Mouse (Mus musculus) heart, embryonic 16.5 days (tissue): ENCODE measurements at regions not wholly inside any gene's neighbourhood (a gene's known extent, or its start where the extent isn't known, plus 50 kb on each side); places are given as distances from the start of the nearest gene placed in this dataset.

Experiments used
- ATAC-seq: fragments of 200-750 bp; cut with Nextera tagmentation; replicated peaks from 2 replicates; pipeline ENCODE4 v1.8.0; 2017; ENCODE audit warnings: moderate number of reproducible peaks; ENCODE audit not compliant: insufficient read depth, low FRiP score; ENCODE audit errors: extremely low read depth
- H3K27ac ChIP-seq: fragments of 300-500 bp; sonication (generic); 2 replicates; pipeline ENCODE4 v1.5.1; 2014; ENCODE audit warnings: mild to moderate bottlenecking, low read length, control low read depth, moderate library complexity
- H3K27me3 ChIP-seq: fragments of 300-500 bp; sonication (generic); 2 replicates; pipeline ENCODE4 v1.6.1; 2014; ENCODE audit warnings: low read length, mixed read lengths; ENCODE audit not compliant: control insufficient read depth, insufficient read depth
- H3K36me3 ChIP-seq: fragments of 300-500 bp; sonication (generic); 2 replicates; pipeline ENCODE4 v1.6.1; 2014; ENCODE audit not compliant: control insufficient read depth, insufficient read depth
- H3K4me1 ChIP-seq: fragments of 300-500 bp; sonication (generic); 2 replicates; pipeline ENCODE4 v1.6.1; 2014; ENCODE audit warnings: low read length, mixed read lengths; ENCODE audit not compliant: control insufficient read depth, insufficient read depth
- H3K4me2 ChIP-seq: fragments of 300-500 bp; sonication (generic); 2 replicates; pipeline ENCODE4 v1.6.1; 2014; ENCODE audit warnings: low read depth, mild to moderate bottlenecking, control low read depth, low read length
- H3K4me3 ChIP-seq: fragments of 300-500 bp; sonication (generic); 2 replicates; pipeline ENCODE4 v1.5.1; 2014; ENCODE audit warnings: mild to moderate bottlenecking, control low read depth, low read length
- H3K9ac ChIP-seq: fragments of 300-500 bp; sonication (generic); 2 replicates; pipeline ENCODE4 v1.6.1; 2014; ENCODE audit warnings: low read length, control low read depth
- H3K9me3 ChIP-seq: fragments of 300-500 bp; sonication (generic); replicated peaks from 2 replicates; pipeline ENCODE4 v1.6.1; 2016; ENCODE audit warnings: low read length; ENCODE audit not compliant: control insufficient read depth
- WGBS: fragments of 180-500 bp; shearing (Covaris S2); extraction: QIAGEN DNeasy Blood & Tissue Kit; methylation state at CpG from one replicate; pipeline ENCODE4 v1.1.7; 2014; 5-methylcytosine and 5-hydroxymethylcytosine counted together

DNA sequence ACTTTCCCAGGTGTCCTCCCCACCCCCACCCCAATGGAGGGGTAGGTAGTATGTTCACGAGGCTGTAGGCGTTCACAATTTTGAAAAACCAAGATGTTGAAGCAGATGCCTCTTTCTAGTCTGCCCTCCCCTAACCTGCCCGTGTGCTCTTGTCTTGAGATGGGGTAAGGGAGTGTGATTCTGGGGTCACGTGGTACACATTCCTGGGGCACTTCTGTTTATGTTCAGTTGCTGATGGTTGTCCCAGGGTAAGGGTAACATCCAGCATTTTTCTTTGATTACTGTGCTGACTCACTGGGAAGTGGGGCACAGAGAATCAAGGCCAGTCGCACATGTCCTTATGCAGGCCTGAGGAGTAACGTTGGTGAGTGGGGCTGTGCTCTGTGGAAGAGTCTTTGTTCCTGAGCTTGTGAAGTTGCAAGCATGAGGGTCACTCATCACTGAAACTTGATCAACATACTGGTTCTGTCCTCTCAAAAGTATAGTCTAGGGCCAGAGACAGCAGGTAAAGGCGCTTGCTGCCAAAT, 110.3 kb downstream of the Evx1 start:
- WGBS, result 75% methylated on average over 7 of the region's 7 CpGs
- Histone ChIP-seq H3K9ac (no peak overlapping the region), H3K27ac (no peak overlapping the region), H3K27me3 (no peaks in the 10 kb centered on the region), H3K4me3 (no peak overlapping the region), H3K9me3 (no peaks in the 10 kb centered on the region), H3K4me1 (peaks cover 5% of the 10 kb centered on the region; the same call in 1 of the 2 replicates), H3K36me3 (no peaks in the 10 kb centered on the region), H3K4me2 (no peak overlapping the region)
- no peak for ATAC-seq

DNA sequence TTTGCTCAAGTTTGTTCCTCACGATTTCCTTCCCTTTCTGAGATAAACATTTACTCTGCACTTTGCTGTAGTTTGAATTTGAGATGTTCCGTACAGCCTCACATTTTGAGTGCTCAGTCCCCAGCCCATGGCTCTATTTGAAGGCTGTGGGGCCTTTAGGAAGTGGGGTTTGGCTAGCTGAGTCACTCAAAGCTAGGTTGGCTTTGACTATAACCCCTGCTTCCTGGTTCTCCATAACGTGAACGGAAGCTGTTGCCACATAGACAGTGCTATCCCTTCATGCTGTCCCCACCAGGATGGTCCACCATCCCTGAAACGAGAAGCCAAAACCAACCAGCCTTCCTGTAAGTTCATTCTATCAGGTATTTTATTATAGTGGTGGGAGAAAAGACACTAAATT, 111.1 kb downstream of the Evx1 start:
- no peak overlapping the region for H3K27ac ChIP-seq

DNA sequence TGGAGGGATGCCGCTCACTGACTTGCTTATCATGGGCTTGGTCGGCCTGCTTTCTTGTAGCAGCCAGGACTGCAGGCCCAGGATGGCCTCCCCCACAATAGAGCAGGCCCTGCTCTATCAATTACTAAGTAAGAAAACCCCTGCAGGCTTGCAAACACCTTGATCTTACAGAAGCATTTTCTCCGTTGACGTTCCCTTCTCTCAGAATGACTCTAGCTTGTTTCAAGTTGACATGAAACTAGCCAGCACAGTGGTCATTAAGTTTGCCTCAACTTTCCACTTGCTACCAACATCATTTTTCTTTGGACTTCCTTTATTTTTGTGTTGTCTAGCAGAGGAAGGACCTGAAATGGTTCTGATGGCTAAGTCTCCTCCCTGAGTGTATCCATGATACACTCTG, 111.8 kb downstream of the Evx1 start:
- no peaks in the 10 kb centered on the region for H3K27me3 ChIP-seq
- no peaks in the 10 kb centered on the region for H3K36me3 ChIP-seq
- no peak overlapping the region for H3K9ac ChIP-seq
- no peak overlapping the region for H3K4me2 ChIP-seq
- H3K27ac ChIP-seq, result no peak overlapping the region
- 85% methylated on average over 4 of the region's 4 CpGs for WGBS
- H3K9me3 ChIP-seq, result no peaks in the 10 kb centered on the region
- H3K4me1 ChIP-seq, result 0 out of 2 replicates have a peak, but pooled peaks cover 6% of the 10 kb centered on the region
- no peak overlapping the region for H3K4me3 ChIP-seq
- no peak for ATAC-seq

More for the DNA sequence above, 111.1 kb downstream of the Evx1 start:
- H3K4me2 ChIP-seq, result no peak overlapping the region
- H3K9ac ChIP-seq, result no peak overlapping the region
- no peaks in the 10 kb centered on the region for H3K27me3 ChIP-seq
- no peaks in the 10 kb centered on the region for H3K36me3 ChIP-seq
- 68% methylated on average over 5 of the region's 5 CpGs for WGBS
- ATAC-seq, result no peak
- H3K9me3 ChIP-seq, result no peaks in the 10 kb centered on the region
- no peak overlapping the region for H3K4me3 ChIP-seq
- H3K4me1 ChIP-seq, result 0 out of 2 replicates have a peak, but pooled peaks cover 6% of the 10 kb centered on the region

DNA sequence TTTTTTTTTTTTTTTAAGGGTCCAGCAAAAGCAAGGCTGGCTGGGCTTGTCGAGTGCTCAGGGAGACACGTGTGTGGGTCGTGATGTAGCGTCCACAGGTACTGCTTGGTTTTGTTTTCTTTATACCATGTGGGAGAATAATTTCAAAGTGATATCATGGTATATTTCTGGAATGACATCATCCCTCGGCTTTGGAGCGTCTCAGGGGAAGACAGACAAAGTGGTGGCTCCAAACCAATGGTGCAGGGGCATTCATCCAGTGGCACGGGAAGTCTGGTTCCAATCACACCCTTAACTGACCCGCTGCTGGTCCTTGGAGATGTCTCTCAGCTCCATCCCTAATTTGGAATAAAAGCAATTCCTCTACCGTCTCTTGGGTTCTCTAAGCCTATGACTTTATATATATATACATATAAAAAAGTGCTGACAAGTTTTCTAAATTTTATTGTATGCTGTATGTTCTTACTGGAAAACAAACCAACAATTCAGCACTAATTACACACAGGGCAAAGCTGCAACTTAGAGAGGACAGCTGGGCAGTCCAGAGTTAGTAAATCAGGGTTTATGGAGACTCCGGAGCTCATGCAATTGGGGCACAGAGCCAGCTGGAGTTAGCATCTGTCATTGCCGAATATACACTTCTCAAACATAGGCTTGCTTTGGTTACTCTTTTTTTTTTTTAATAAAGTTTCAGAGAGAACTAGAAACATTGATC, 115.3 kb downstream of the Evx1 start:
- 27% methylated on average over 11 of the region's 11 CpGs for WGBS
- H3K27ac ChIP-seq, result no peak overlapping the region
- no peak; the same call in 1 of the 2 replicates for ATAC-seq

DNA sequence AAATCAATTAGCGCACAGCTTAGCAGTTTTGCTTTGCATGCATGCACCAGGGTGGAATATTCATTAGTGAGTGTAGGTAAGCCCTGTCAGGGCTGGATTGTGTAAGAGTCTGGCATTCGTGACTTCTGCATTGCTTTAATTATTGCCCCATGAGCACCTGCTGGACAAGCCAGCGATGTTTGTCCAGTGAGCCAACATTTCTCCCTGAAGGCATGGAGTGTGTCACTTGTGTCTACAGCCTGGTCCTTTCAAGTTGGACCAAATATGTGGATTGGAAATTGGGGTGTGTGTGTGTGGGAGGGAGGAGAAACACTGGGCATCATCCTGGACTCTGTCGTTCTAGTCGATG, 115.9 kb downstream of the Evx1 start:
- H3K9me3 ChIP-seq, result no peaks in the 10 kb centered on the region
- 74% methylated on average over 5 of the region's 5 CpGs for WGBS
- no peak for ATAC-seq
- H3K27me3 ChIP-seq, result no peaks in the 10 kb centered on the region
- H3K4me3 ChIP-seq, result no peak overlapping the region
- no peaks in the 10 kb centered on the region for H3K36me3 ChIP-seq
- H3K4me1 ChIP-seq, result 0 out of 2 replicates have a peak, but pooled peaks cover 9% of the 10 kb centered on the region
- H3K4me2 ChIP-seq, result no peak overlapping the region
- H3K9ac ChIP-seq, result no peak overlapping the region
- no peak overlapping the region for H3K27ac ChIP-seq

More for the DNA sequence above, 115.3 kb downstream of the Evx1 start:
- H3K4me2 ChIP-seq, result peak overlapping the region; percentile 28; the same call in 1 of the 2 replicates
- no peaks in the 10 kb centered on the region for H3K27me3 ChIP-seq
- H3K4me1 ChIP-seq, result 0 out of 2 replicates have a peak, but pooled peaks cover 6% of the 10 kb centered on the region
- no peaks in the 10 kb centered on the region for H3K9me3 ChIP-seq
- H3K4me3 ChIP-seq, result no peak overlapping the region
- H3K9ac ChIP-seq, result no peak overlapping the region
- no peaks in the 10 kb centered on the region for H3K36me3 ChIP-seq

DNA sequence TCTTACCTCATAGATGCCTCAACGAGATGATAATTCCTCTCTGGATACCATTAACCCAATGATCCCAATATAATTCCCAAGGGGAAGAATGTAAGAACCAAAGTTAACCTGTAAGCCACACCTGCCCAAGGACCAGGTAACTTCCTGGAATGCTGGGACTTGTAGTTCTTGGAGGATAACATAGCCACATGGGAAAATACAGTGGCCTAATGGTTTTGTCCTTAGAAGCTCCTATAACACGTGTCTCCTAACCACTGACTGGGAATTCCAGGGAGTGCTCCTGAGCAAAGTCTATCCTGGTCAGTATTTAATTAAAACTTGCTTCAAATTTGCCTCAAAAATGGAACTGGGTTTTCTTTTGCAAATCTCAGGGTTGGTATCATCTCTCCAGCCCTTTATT, 119.9 kb downstream of the Evx1 start:
- Histone ChIP-seq H3K27me3 (no peaks in the 10 kb centered on the region), H3K4me1 (peaks cover 12% of the 10 kb centered on the region; the same call in 1 of the 2 replicates), H3K27ac (no peak overlapping the region), H3K9ac (no peak overlapping the region), H3K36me3 (no peaks in the 10 kb centered on the region), H3K4me2 (no peak overlapping the region), H3K4me3 (no peak overlapping the region), H3K9me3 (no peaks in the 10 kb centered on the region)
- whole genome bisulfite sequencing, result 75% methylated on average over 2 of the region's 2 CpGs
- ATAC-seq, result no peak

DNA sequence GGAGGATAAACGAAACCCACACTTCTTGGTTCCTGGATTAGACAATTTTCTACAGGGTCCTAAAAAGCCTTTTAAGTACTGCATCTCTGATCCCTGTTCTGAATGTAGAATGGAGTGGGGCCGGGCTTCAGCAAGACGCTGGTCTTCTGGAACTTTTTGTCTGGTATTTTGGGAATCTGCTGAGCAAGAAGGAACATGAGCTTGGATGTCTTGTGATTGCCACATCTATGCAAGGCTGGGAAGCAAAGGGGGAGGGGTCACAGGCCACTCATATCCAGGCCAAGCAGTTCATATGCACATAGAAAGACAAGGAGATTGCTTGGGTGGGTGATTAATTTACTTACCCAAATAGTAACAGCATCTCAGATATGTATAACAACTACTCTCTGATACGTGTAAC, 121.5 kb downstream of the Evx1 start:
- Histone ChIP-seq H3K9ac (no peak overlapping the region), H3K4me1 (peaks cover 17% of the 10 kb centered on the region; the same call in 1 of the 2 replicates), H3K27ac (no peak overlapping the region), H3K9me3 (no peaks in the 10 kb centered on the region), H3K4me3 (no peak overlapping the region), H3K36me3 (no peaks in the 10 kb centered on the region), H3K4me2 (no peak overlapping the region), H3K27me3 (no peaks in the 10 kb centered on the region)
- ATAC-seq, result no peak
- 63% methylated on average over 4 of the region's 4 CpGs for WGBS

DNA sequence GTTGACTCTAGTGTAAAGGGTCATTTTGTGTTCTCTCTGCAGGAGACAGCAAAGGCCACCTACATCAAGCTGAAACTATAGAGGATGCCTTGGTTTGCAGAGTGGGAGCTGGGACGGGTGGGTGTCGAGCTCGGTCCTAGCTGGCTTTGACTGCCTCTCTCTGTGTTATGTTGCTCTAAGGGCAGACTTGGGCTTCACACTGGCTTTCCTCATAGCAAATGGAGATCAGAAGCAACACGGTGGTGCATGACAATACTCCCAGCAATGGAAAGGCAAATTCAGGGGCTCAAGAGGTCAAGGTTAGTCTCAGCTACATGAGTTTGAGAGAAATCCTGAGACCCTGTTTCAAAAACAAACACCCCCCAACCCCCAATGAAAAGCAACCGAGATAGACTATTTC, 122.1 kb downstream of the Evx1 start:
- Histone ChIP-seq H3K9ac (no peak overlapping the region), H3K36me3 (no peaks in the 10 kb centered on the region), H3K9me3 (no peaks in the 10 kb centered on the region), H3K4me2 (no peak overlapping the region), H3K4me1 (peaks cover 17% of the 10 kb centered on the region; the same call in 1 of the 2 replicates), H3K27ac (no peak overlapping the region), H3K27me3 (no peaks in the 10 kb centered on the region), H3K4me3 (no peak overlapping the region)
- ATAC-seq, result no peak
- WGBS, result 81% methylated on average over 5 of the region's 5 CpGs

DNA sequence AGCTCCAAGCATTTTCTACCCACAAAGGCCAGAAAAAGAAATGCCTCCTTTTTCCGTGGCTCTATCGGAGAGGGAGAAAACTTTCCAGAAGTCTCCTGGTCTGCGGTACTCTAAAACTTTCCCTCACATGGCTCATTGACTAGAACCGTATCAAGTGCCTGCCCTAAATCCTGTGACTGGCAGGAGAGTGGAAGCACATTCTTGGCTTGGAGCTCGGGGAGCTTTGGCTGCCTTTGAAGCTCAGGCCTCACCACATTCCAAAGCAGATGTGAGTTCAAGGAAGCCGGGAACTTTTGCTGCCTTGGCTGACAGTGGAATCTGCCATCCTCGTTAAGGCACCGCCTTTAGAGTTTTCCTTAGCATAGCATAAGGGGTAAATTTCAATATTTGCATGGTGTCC, 125.1 kb downstream of the Evx1 start:
- H3K4me1 ChIP-seq, result peaks cover 19% of the 10 kb centered on the region
- no peaks in the 10 kb centered on the region for H3K9me3 ChIP-seq
- H3K9ac ChIP-seq, result no peak overlapping the region
- WGBS, result 30% methylated on average over 8 of the region's 8 CpGs
- peak; percentile 81 for ATAC-seq
- H3K36me3 ChIP-seq, result no peaks in the 10 kb centered on the region
- no peak overlapping the region for H3K4me2 ChIP-seq
- H3K27me3 ChIP-seq, result no peaks in the 10 kb centered on the region
- H3K4me3 ChIP-seq, result no peak overlapping the region
- peak overlapping the region; percentile 53 for H3K27ac ChIP-seq
